Mouse (Mus musculus) mouse embryonic stem cell (cell line): ENCODE data around the gene Ptrh1.

Experiments used
- in situ Hi-C, 2 experiments: fragments of 300-500 bp; cut with MboI; formaldehyde crosslinking; loops; 1 replicate in 1 of 2; 3 replicates in 1 of 2; pipeline ENCODE4 v1.14.3; 2019 to 2020; ENCODE audit warnings: low sequenced_read_pairs in 2 of 2, low pct_unique_long_range_greater_than_20kb in 1 of 2, mixed read lengths in 1 of 2; ENCODE audit not compliant: unreplicated experiment in 1 of 2

The Ptrh1 gene

DNA sequence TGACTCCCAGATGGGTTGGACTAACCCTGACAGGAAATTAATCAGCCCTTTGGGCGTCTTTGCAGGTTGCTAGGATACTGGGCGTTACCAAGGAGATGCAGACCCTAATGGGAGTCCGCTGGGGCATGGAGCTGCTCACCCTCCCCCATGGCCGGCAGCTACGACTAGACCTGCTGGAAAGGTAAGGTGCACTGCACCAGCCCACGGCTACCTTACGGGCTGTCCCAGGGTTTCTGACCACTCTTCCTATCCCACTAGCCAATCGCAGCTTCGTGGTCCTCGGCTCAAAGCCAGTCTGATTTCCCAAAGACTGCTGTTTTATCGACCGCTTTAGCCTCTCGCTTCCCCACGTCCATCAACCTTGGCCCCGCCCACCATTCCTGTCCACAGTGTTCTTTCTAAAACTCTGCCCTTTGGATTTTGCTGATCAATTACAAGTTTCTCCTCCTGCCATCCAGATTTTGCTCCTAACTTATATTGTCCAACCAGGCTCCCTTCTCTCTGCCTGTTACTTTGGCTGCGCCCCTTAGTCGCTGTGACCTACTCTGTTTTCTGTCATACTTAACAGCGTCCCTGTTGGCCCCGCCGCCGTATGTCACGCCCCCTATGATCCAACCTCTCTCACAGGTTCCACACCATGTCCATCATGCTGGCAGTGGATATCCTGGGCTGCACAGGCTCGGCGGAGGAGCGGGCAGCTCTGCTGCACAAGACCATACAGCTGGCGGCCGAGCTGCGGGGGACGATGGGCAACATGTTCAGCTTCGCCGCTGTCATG lies 24.5 kb upstream of the Ptrh1 start:
- in situ Hi-C loops, result no loop called here

DNA sequence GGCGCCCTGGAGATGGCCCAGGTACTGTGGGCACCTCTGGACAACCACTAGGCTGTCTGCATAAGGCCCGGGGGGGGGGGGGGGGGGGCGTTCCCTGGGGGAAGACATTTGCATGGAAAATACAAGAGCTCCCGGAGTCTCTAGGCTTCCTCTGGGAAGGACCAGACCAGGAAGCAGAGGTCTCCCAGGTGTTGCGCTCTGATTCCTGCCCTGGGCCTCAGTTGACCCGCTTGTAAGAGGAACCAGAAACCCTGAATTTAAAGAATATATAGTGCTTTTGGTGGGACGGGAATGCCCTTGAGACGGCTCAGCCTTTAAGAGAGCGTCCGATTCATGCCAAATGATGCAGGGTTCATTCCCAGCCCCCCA lies 23.9 kb upstream of the Ptrh1 start:
- in situ Hi-C loops, result no loop called here

DNA sequence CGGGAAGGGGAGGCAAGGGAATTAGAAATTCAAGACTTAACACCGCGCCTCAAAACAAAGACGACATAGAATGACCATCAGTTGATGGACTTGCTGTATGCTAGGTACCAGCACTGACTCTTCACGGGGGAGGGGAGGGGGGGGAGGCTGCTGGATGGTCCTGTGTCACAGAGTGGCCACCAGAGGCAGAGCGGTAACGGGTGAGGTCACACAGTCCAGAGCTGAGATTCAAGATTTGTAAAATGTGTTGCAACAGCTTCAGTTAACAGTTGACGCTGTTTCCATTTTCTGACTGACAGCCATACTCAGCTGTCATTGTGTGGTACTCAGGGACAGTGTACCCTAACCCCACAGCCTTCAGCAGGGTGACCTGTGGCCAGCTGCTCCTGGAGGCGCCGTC lies 23.4 kb upstream of the Ptrh1 start:
- in situ Hi-C loops, result no loop called here

DNA sequence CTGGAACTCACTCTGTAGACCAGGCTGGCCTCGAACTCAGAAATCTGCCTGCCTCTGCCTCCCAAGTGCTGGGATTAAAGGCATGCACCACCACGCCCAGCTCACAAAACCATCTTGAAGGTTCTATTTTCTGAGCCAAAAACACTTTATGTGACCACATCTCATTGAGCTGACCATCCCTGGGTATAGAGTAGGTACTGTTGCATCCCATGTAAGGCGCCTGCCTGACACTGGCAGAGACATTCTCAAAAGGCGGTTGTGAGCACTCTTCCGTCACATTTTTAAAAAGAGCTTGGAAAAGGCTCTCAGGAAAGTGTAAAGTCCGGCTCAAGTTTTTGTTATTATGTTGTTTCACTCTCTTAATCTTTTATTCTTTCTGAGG lies 18.9 kb upstream of the Ptrh1 start:
- in situ Hi-C loops, result loop anchor here (5.0 kb wide), 1 partner anchor 44 kb away; the partner anchor contains the start of gene Cdk9 (in 2 of the 2)

DNA sequence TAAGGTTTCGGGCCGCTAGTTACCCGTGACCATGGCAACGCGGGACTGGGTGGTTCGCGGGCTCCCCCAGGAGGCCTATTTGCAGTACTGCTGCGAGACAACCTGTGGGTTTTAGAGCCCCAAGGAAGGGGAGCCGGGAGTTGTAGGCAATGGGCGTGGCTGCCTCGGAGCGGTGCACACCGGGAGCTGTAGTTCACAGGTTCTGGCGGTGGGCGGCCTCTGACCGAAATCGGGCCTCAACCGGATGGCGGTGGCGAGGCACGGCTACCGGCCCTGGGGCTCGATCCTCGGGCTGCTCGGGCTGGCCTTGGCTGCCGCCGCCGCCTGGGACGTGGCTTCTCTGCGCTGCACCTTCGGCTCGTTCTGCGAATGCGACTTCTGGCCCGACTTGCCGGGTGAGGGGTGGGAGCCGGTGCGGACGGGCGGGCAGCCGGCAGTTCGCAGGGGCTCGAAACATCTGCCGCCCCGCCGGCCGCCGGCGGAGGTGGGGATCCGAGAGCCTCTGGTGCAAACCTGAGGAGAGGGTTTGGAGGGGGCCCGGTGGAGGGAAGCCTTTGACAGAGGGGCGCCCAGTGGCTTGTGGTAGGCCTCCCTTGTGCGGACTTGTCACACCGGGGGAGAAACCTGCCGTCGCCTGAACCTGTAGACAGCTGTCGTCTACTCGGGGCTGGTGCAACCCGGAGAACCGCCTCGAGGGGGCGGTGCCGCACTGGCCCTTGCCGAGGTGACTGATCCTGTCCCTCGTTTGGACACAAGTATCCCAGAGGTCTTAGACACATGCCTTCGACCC lies 18.3 kb upstream of the Ptrh1 start, which contains the start of gene Tor2a:
Gene Tor2a, plus strand, starts transcription at position 179 of the 790 bp plus-strand sequence.
- in situ Hi-C loops, result loop anchor here (5.0 kb wide), 1 partner anchor 45 kb away; the partner anchor contains the start of gene Cdk9 (in 2 of the 2)

DNA sequence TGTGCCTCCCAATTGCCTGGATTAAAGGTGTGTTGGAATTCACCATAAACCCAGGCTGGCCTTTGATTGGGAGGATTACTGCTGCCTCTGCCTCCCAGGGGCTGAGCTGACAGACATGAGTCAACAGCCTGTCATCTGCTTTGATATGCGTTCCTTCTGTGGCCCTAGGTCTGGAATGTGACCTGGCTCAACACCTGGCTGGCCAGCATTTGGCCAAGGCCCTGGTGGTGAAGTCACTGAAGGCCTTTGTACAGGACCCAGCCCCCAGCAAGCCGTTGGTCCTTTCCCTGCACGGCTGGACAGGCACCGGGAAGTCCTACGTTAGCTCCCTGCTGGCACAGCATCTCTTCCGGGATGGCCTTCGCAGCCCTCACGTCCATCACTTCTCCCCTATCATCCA lies 17.1 kb upstream of the Ptrh1 start:
- in situ Hi-C loops, result loop anchor here (5.0 kb wide), 1 partner anchor 46 kb away; the partner anchor contains the start of gene Cdk9 (in 2 of the 2)

DNA sequence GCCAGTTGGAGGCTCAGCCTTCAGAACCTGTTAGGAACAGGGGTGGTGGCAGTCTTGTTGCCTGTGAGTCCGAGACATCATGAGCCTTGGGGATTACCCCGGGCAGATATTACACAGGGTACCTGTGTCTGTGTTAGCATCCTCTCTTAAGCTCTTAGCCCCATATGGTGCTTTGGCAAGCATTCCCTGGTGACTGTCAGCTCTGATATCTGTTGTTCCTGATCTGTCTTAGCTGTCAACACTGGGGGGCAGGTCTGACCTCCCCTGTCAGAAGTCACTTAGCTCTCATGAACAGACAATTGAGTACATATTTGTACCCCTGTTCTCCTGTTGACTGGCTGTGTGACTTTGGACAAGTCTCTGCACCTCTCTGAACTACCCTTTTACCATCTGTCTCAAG lies 16.6 kb upstream of the Ptrh1 start:
- in situ Hi-C loops, result loop anchor here (5.0 kb wide), 1 partner anchor 47 kb away; the partner anchor contains the start of gene Cdk9 (in 2 of the 2)

DNA sequence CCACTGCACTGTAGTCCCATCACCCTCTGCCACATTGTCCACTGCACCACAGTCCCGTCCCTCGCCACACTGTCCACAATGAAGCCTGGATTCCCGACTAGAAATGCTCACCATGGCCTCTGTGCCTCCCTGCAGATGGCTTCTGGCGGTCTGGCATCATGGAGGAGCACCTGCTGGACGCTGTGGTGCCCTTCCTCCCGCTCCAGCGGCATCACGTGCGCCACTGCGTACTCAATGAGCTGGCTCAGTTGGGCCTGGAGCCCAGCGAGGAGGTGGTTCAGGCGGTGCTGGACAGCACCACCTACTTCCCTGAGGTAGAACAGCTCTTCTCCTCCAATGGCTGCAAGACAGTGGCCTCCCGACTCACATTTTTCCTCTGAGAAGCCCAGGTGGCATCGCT lies 14.2 kb upstream of the Ptrh1 start:
- in situ Hi-C loops, result no loop called here

DNA sequence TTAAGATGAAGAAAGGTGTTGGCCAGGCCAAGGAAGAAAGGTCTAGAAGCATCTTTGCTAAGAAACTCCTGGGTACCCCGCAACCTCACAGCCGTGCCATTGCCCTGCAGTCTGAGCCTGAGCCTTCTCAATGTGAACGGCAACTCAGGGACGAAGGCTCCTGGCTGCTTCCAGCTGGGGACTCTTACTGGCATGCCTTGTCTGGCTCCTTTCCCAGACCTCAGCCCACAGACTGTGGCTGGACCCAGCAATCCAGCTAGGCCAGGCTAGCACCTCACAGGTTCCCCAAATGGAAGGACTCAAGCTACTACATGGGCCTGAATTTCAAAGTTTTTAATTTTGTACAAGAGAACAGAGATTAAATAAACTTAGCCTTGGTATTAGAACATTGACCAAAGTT lies 13.7 kb upstream of the Ptrh1 start:
- in situ Hi-C loops, result no loop called here

DNA sequence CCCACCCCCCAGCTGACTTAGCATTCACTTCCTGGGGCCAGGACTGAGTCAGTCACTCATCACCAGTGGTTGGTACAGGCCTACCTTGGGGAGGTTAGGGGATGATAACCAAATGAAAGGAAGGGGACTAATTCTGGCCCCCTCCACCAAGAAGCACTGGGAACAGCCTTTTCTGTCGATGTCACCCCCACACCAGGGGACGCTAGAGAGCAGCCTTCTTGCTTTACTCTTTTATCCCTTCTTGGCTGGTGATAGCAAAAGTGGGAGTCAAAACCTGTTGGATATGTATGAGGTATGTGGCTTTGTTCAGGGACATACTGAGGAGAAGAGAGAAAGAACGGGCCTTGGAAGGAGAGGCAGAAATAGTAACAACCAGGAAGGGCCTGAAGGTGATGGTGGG lies 12.2 kb upstream of the Ptrh1 start:
- in situ Hi-C loops, result no loop called here

DNA sequence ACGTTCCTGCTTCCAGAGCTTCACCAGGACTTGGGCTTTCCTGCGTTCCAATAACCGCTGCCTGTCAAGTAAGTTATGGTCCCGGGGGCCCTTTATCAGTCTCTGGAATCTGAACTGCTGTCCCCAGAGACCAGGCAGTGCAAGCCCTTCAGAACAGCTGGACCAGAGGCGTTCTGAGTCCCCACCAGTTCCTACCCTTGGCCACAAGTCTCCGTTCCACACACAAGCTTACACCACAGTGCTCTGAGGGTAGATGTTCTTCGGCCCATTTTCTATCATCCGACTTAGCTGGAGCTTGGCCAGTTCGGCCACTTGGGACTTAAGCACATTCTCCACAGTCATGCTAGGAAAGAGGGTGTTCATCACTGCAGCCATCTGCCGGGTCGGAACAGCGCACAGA lies 8.3 kb upstream of the Ptrh1 start:
- in situ Hi-C loops, result no loop called here

DNA sequence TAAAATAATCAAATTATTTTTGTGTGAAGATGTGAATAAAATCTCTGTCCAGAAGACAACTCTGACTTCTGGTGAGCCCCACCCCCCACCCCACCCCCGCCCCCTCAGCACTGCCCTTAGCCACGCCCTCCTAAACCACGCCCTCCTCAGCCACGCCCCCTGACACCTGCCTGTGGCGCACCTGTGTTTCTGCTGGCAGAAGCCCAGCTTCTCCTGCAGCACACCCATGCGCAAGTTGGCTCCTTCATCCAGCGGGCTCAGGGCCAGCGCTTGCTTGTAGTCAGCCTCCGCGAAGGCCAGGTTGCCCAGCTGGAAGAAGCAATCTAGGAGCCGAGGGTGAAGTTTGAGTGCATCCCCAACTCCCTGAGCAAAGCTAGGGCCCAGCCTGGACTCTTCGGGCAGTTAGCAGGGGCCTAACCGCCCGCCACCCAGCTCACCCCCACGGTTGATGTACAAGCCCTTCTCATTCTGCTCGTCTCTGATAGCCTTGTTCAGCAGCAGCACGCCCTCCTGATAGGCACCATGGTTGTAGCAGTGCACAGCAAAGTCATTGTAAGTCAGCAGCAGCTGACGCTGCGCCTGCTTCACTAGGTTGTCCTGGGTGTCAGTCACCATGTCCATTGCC lies 6.8 kb upstream of the Ptrh1 start:
- in situ Hi-C loops, result no loop called here

DNA sequence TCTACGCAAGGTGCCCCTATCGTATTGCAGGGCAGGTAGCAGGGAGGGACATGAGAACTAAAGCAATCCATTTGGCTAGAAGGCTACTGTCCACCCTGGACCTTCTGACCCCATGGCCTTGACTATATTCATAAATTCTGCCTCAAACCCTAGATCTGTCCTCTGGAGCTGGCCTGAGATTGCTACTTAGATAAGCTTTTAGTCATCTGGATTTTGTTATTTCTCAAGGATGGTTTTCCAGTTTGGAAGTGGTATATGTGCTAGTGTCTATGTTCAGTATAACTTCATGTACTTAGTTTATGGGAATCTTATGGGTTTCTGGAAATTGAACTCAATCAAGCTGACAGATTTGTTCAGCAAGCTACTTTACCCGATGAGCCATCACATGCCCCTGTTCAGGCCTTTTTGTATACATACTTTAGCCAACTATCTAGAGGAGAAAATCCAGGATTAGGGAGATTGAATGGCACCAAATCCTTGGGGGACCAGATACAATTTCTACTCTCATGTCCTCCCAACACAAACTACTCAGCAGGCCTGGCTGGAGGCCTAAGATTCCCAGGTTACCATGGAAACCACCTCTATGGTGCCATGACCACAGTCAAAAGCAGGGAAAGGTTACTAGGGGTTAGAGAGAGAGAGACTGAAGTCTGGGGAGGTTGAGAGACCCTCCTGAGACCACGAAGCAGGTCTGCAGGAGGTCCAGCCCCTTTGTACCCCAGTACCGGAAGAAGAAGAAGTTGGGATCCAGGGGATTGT lies 6.1 kb upstream of the Ptrh1 start:
- in situ Hi-C loops, result no loop called here

DNA sequence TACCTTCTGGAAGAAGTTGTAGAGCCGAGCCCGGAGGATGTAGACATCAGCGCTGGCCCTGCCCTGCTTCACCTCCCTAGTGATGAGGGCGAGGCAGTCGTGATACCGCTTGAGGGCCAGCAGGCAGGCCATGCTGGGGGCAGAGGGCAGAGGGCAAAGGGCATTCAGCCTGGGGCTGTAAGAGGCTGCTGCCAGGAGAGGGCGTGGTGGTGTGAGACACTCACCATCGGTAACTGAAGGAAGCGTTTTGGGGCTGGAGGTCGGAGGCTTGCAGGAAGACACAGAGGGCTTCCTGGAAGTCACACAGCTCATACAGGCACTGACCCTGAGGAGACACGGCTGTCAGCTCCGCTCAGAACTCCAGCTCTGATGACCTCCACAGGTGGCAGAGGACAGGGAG lies 3.7 kb upstream of the Ptrh1 start:
- in situ Hi-C loops, result no loop called here

DNA sequence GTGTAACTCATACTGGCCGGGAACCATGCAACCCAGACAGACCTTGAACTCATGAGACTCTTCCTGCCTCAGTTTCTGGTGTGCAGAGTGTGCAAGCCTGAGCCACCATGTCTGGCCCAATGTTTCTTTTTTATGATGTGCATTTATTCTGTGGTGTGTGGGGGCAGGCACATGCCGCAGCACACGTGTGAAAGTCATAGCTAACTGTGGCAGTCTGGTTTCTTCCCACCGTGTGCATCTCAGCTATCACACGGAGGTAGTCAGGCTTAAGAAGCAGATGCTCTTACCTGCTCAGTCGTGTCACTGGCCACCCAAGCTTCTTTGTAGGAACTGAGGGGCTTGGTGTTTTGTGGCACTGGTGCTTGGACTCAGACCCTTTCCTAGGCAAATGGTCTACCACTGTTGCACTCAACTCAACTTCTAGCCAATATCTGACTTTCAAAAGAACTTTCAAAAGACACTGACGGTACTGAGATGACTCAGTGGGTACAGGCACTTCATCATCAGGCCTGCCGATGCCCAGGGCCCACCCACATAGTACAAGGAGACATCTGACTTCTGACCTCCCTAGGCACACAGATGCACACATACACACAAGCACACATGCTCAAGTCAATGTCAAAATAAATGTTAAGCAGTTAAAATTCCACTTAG lies 2.8 kb upstream of the Ptrh1 start:
- in situ Hi-C loops, result no loop called here

DNA sequence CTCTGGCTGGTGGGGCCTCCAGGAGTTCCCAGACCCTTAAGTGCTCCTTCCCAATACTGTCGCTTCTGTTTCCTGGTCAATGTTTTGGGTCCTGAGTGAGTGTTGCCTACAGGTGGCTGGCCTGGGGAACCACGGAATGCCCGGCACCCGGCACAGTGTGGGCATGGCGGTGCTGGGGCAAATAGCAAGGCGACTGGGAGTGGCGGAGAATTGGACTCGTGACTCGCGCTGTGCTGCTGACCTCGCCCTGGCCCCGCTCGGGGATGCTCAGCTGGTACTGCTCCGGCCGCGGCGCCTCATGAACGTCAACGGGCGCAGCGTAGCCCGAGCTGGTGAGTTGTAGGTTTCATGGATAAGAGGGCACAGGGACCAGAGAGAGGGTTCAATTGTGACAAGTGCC lies 606 bp downstream of the Ptrh1 start:
- in situ Hi-C loops, result loop anchor here in 1 of 2 experiments (5.0 kb wide), 1 partner anchor 76 kb away; no protein-coding TSS in a partner anchor

DNA sequence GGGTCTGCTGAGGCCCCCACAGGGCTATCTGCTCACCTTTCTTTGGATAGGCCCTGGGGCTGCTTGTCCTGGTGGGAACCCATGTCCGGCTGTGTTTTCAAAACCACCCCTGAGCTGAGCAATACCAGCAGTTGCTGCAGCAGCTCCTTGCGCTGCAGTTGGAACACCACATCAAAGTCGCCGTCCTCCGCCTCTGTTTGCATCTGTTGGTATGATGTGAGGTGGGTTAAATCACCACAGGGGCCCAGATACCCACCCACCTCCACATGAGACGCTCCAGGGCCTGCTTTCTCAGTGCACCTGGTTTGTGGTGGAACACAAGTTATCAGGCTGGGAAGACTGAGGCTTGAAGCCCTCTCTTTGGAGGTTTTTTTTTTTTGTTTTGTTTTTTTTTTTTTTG lies 2.5 kb downstream of the Ptrh1 start:
- in situ Hi-C loops, result loop anchor here in 1 of 2 experiments (5.0 kb wide), 1 partner anchor 74 kb away; no protein-coding TSS in a partner anchor

DNA sequence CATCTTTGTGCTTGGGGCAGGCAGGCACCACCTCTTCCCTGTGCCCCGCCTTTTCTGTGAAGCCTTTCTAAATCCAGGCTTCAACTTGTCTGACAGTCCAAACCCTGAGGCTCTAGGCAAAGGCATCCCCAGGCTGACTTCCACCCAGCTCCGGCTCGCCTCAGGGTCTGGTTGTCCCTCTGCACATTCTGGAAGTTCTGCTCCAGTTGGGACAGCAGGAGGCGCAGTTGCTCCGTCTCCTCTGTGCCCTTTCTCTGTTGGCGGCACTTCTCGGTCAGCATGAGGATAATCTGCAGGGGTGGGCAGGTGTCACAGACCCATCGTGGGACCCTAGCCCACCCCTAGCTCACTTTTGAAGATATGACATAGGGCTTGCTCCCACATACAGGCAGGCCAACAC lies 3.5 kb downstream of the Ptrh1 start:
- in situ Hi-C loops, result loop anchor here in 1 of 2 experiments (5.0 kb wide), 1 partner anchor 73 kb away; no protein-coding TSS in a partner anchor
